Mouse (Mus musculus) kidney, adult 18-20 months (tissue): ENCODE data around the gene Arhgef10l.
"Not testable (repeated sequence)": the region's sequence is repeated elsewhere in the genome, so short reads cannot be mapped to it uniquely, and the experiment has no call there.

Source experiments
- DNase-seq: peaks from one replicate; pipeline ENCODE4 v3.0.0; 2021

The Arhgef10l gene

DNA sequence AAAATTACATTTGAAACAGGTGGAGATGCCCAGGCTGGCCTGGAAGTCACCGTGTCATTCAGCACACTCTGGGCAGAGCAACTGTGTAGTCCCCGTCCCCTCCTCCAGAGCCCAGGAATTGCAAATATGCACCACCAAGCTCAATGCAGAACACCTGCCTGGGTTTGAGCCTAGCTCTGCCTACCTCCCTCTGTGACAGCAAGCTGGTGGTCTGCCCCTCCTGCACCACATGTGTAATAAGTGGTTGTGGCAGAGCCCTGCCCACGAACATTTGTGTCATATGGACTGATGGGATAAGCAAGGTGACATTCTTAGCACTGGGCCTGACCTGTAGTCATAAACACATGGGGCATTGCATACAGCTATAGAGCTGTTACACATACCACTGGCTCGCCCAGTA, 63.8 kb downstream of the Arhgef10l start:
- DNase-seq, result no peak

DNA sequence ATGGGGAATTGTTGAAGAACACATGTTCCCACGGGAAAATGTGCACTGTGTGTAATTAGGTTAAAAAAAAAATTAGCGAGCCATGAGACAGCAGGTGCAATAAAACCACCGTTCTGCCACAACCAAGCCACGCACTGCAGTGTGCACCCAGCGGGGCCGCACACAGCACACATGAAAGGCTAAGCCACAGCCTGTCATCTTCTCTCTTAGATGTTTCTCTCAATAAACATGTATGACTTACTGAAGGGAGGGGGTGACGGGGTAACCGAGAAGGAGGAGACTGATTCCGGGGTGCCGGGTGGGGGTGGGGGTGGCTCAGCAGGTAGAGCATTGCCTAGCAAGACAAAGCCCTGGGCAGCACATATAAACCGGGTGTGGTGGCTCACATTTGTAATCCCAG, 64.7 kb downstream of the Arhgef10l start:
- DNase-seq, result no peak

GRCm38 (mm10) chr4:140598846-140599245, 67.0 kb downstream of the Arhgef10l start:
- DNase-seq, result no peak

DNA sequence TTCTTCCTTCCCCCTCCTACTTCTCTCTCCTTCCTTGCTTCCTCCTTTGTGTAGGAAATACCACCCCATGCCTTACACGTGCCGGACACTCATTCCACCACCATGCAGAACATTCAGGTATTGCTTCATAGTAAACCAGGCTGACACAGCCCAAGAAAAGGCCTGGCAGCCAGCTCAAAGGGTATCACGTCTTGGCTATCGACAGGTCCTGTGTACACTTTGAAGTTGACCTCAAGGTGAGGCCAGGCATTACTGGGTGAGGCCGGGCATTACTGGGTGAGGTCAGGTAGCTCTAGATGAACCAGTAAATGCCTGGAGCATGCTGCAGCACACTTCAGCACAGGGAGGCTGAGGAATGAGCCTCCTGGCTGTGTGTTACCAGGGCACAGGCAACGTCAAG, 67.9 kb downstream of the Arhgef10l start:
- no peak for DNase-seq

DNA sequence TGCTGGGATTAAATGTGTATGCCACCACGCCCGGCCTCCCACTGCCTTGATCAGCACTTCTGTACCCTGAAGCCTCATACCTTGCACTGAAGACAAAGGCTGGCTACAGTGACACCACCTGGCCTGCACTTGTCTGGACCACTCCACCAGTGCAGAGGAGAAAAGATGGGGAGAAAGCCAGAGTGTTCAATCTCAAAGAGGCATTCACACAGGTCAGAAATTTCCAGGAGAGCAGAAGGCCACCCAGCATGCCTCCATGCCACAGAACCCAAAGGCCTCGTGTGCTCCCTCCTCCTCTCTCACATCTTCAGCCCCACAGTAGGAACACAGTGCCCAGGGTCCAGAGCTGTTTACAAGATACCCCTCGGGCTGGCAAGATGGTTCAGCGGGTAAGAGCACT, 68.4 kb downstream of the Arhgef10l start:
- DNase-seq, result no peak

- DNase-seq, result peak; percentile 28
Measured at GRCm38 (mm10) chr4:140593771-140594505, 71.9 kb downstream of the Arhgef10l start.

- DNase-seq, result no peak
Measured at GRCm38 (mm10) chr4:140592990-140593770, 72.6 kb downstream of the Arhgef10l start.

DNA sequence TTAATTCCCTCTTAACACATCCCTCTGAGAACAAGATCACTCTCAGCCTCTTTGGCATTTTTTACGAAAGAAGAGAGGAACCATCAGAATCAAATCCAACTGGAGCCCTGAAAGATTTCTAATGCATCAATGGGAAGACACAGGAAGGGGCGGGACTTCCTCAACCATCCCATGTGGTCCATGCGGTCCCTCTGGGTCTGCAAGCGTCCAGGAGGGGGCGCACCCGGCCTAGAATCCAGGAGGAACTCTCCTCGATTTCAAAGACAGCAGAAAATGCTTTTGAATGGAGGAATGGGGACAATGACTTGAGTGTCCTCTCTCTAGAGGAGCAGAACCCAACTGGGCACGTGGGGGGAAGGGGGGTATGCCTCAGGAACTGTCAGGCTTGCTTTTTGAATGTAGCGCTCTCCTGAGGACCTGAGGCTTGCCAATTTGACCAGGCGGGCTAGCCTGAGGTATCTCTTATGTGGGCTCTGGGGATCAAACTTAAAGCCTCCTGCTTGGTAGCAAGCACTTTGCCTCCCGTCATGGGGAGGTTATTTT, 73.5 kb downstream of the Arhgef10l start:
- peak; percentile 86 for DNase-seq

DNA sequence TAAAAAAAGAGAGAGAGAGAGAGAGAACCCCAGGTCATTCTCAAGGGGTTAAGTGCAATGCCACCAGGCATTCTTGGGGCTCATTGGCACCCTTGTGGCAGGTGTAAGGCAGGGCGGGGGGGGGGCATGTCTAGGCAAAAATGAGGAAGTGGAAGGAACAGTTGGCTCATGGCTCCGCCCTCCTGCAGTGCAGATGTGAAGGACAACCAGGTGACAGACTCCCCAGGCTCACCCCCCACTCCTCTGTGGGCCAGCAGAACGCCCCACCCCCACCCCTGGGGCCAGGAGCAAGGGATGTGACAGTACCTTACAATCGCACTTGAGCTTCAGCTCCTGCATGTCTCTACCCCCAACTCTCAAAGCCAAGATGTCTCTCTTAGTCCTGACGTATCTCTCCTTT, 79.3 kb downstream of the Arhgef10l start:
- DNase-seq, result no peak

DNA sequence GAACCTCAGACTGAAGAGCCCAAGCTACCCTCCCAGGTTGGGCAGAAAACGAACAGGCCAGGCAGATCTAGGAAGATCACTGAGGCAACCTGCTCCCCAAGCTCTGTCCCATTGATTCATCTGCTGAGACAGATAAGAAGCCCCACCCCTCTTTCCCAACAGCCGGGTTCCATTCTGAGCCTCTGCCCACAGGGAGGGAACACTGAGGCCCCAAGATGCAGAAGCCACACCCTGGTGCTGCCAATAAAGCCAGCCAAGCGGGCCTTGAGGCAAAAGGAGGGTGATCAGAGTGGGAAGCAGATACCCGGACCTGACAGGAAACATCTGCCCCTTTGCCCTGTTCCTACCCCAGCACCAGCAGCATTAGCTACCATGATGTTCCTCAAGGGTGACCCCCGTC, 81.6 kb downstream of the Arhgef10l start:
- DNase-seq, result no peak

- no peak for DNase-seq
Measured at GRCm38 (mm10) chr4:140582390-140583088, 83.3 kb downstream of the Arhgef10l start.

- peak; percentile 21 for DNase-seq
Measured at GRCm38 (mm10) chr4:140581730-140582389, 84.0 kb downstream of the Arhgef10l start.

DNA sequence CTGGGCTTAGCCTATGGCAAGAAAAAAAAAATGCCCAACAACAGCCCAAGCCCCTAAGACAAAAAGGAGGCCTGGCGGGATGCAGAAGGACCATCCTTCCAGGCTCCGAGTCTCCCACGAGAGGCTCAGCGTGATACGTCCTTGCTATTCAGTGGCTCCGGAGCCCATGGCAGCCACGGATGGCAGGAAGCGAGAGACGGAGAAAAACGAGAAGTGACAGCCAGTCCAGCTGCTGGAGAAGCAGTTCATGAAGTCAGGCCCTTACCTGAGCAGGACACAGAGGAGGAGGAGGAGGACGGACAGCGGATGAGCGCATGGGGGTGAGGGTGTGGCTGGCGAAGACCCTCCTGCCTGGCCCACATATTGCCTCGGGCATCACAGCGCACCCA, 84.5 kb downstream of the Arhgef10l start:
- DNase-seq, result no peak

GRCm38 (mm10) chr4:140580866-140581265, 84.9 kb downstream of the Arhgef10l start:
- no peak for DNase-seq

GRCm38 (mm10) chr4:140579576-140579975, 86.2 kb downstream of the Arhgef10l start:
- no peak for DNase-seq

DNA sequence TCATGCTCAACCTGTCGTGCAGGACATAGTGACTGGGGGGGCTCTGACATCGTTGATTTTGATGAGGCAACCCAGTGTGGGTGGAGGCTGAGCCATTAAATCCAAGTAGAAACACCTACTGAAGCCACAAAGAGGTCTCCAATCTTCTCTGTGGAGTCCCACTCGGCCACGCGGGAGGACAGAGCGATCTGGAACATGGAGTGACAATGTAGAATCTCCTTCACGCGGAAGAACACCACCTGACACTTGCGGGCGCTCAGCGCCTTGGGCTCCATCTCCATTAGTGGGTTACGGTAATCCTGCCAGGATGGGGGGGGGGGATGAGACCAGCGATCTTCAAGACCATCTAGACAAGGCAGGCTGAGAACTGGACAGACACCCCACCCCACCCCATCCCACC, 86.7 kb downstream of the Arhgef10l start:
- no peak for DNase-seq

DNA sequence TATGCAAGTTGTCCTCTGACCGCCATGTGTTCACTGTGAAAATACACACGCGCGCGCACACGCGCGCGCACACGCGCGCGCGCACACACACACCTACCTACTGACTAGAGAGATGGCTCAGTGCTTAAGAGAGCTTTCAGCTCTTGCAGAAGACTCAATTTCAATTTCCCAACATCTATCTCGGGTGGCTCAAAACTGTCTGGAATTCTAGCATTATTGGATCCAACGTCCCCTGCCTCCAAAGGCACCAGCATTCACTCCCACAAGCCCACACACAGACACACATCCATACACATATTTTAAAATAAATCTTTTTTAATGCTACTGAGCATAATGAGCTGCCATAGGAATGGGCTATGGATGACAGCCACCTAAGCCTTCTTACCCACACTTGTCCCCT, 89.2 kb downstream of the Arhgef10l start:
- no peak for DNase-seq

DNA sequence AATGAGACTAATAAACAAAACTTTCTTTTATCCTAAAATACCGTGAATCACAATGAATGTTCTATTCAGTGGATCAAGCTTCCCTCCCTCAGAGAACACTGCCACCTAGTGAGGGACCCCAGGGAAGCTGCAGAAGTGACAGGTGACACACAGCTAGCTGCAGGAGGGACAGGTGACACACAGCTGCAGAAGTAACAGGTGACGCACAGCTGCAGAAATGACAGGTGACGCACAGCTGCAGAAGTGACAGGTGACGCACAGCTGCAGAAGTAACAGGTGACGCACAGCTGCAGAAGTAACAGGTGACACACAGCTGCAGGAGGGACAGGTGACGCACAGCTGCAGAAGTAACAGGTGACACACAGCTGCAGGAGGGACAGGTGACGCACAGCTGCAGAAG, 90.9 kb downstream of the Arhgef10l start:
- DNase-seq, result not testable (repeated sequence)

GRCm38 (mm10) chr4:140572376-140572775, 93.4 kb downstream of the Arhgef10l start:
- DNase-seq, result no peak

- DNase-seq, result no peak
Measured at GRCm38 (mm10) chr4:140569394-140569793, 96.4 kb downstream of the Arhgef10l start.

GRCm38 (mm10) chr4:140567911-140568480, 97.8 kb downstream of the Arhgef10l start:
- no peak for DNase-seq

DNA sequence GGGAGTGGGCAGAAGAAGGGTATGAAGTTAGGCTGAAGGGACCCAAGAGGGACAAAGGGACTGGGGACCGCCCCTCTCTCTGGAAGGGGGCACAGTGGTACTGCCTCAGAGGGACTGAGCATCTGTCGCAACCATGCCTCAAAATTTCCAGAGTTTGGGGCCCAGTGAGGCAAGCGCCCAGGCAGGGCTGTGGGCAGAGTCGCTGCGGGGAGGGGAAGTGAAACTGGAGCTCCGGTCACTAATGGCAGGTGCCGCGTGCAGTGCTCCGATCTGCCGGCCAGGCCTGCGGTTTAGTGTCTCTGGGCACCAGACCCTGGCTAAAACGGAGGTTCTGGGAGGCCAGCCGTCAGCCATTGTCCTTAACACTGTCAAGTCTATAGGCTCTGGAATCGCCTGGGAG, 99.0 kb downstream of the Arhgef10l start:
- no peak for DNase-seq

GRCm38 (mm10) chr4:140564459-140564858, 101.4 kb downstream of the Arhgef10l start:
- not testable (repeated sequence) for DNase-seq
